Mouse (Mus musculus) adrenal gland, adult (tissue): ENCODE data around the gene Dnm3.

ENCODE experiments used
- DNase-seq, 2 experiments: peaks; one replicate each; pipeline ENCODE4 v3.0.0; 2022 to 2023; ENCODE audit warnings: low spot score in 1 of 2; ENCODE audit not compliant: inconsistent age in 2 of 2

The Dnm3 gene

GRCm38 (mm10) chr1:162135451-162136213 lies 342.2 kb downstream of the Dnm3 start:
- DNase-seq: no peak

GRCm38 (mm10) chr1:162134651-162135066 lies 343.2 kb downstream of the Dnm3 start:
- DNase-seq: no peak

- DNase-seq: no peak
Measured at GRCm38 (mm10) chr1:162132908-162133641, 344.8 kb downstream of the Dnm3 start.

GRCm38 (mm10) chr1:162126856-162127792 lies 350.7 kb downstream of the Dnm3 start:
- no peak for DNase-seq

GRCm38 (mm10) chr1:162124396-162124795 lies 353.4 kb downstream of the Dnm3 start:
- DNase-seq: no peak

GRCm38 (mm10) chr1:162121441-162122200 lies 356.2 kb downstream of the Dnm3 start:
- DNase-seq: no peak

GRCm38 (mm10) chr1:162109437-162109813 lies 368.4 kb downstream of the Dnm3 start:
- no peak for DNase-seq

GRCm38 (mm10) chr1:162108726-162109436 lies 369.0 kb downstream of the Dnm3 start:
- DNase-seq: no peak

GRCm38 (mm10) chr1:162108181-162108671 lies 369.6 kb downstream of the Dnm3 start:
- DNase-seq: no peak

GRCm38 (mm10) chr1:162107011-162107606 lies 370.7 kb downstream of the Dnm3 start:
- DNase-seq: no peak

- no peak for DNase-seq
Measured at GRCm38 (mm10) chr1:162100961-162101830, 376.6 kb downstream of the Dnm3 start.

- no peak for DNase-seq
Measured at GRCm38 (mm10) chr1:162100033-162100820, 377.6 kb downstream of the Dnm3 start.

- no peak for DNase-seq
Measured at GRCm38 (mm10) chr1:162099203-162099602, 378.6 kb downstream of the Dnm3 start.

- DNase-seq: no peak
Measured at GRCm38 (mm10) chr1:162094523-162095272, 383.1 kb downstream of the Dnm3 start.

- DNase-seq: no peak
Measured at GRCm38 (mm10) chr1:162093806-162094522, 383.9 kb downstream of the Dnm3 start.
